Mouse (Mus musculus): ENCODE data around the gene Nfatc2.
A peak's percentile ranks its signal among the peaks of the same experiment; 100 is the strongest.

Nfatc2 gene

DNA sequence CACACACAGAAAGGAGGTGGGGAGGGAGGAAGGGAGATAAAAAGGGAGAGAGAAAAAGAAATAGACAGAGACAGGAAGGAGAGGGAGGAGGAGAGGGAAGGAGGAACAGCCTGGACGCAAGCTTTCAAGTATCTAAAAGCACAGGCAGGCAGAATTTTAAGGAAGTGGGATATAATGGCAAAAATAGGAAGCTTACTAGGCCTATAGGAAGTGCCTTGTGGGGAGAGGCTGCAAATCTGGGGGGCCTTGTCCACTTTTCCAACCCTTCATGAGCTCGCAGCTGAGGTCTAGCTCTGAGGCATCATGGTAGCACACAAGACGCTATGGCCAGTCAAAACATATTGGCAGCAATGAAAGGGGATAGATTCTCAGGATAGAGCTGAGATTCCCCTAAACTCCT lies 22.3 kb downstream of the Nfatc2 start:
- no peak for DNase-seq (ENCODE audit: low spot score)

DNA sequence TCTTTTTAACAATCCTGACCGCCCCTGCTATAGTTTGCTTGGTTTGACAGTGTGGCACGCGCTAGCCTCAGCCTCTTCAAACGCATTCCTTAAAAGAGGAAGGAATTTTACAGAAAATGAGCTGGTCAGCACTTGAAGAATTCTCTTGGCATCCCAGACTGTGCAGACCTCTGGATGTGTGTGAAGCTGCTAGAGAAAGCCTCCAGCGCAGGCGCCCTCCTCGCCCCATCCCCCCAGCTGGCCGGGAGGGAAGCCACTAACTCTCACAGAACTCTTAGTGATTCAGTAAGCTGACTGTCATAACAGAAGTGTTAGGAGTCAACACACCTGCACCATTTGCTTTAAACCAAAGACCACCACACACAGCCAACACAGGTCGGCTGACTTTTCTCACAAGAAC lies 23.3 kb downstream of the Nfatc2 start:
- no peak for DNase-seq (ENCODE audit: low spot score)

DNA sequence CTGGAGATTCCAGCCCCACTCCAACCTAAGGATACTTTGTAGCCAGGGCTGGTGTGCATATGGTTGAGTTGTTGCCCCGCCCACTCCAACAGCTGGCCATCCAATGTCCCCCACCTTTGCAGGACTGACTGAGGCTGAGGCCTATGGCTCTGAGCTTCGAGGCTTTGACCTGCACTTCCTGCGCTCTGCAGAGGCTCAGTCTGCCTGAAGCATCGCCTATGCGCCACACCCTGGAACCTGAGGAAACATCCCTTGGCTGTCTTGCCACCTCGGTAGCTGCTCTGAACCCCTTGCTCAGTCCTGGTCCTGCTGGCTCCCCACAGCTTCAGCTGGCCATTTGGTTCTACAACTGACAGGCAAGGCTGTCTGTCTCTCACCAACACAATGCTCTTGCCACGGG lies 24.1 kb downstream of the Nfatc2 start:
- DNase-seq (ENCODE audit: low spot score), result no peak

GRCm38 (mm10) chr2:168575834-168576233 lies 25.6 kb downstream of the Nfatc2 start:
- no peak for DNase-seq (ENCODE audit: low spot score)

GRCm38 (mm10) chr2:168574934-168575333 lies 26.5 kb downstream of the Nfatc2 start:
- DNase-seq (ENCODE audit: low spot score), result no peak

DNA sequence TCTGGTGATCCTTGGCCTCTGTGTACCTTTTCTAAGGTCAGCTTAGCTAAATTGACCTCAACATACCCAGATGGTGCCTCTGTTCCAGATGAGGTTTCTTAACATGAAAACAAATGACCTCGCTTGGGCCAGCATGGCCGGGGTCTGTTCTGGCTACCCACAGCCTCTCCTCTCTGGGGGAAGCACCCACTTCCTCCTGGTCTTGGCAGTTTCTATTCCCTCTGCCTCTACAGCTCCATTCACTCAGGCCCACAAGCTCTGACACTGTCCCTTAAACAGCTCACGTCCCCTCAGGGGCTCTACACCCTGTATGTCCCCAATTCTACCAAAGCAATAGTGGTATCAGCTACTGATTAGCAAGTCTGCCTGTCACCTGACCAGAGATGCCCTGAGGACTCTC lies 27.6 kb downstream of the Nfatc2 start:
- DNase-seq (ENCODE audit: low spot score), result no peak

DNA sequence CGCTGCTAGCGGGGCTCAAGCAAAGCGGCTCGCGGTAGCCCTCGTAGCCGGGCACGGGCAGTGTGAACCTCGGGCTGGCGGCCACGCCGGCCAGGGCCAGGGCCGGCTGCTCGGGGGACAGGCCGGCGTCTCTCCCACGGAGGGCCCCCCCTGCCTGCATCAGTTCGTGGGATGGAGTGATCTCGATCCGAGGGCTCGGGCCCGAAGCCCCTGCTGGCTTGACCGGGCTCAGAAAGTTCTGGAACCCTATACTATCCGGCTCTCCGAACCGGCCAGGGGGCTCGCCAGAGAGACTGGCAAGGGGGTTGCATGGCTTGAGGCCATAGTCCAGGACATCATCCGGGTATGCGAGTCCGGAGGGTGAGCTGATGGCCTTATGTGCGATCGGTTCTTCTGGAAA lies 30.2 kb downstream of the Nfatc2 start:
- no peak for DNase-seq (ENCODE audit: low spot score)

- no peak for DNase-seq (ENCODE audit: low spot score)
Measured at GRCm38 (mm10) chr2:168565538-168566253, 35.8 kb downstream of the Nfatc2 start.

GRCm38 (mm10) chr2:168563184-168563583 lies 38.3 kb downstream of the Nfatc2 start:
- DNase-seq (ENCODE audit: low spot score), result no peak

- no peak for DNase-seq (ENCODE audit: low spot score)
Measured at GRCm38 (mm10) chr2:168557035-168557434, 44.4 kb downstream of the Nfatc2 start.

DNA sequence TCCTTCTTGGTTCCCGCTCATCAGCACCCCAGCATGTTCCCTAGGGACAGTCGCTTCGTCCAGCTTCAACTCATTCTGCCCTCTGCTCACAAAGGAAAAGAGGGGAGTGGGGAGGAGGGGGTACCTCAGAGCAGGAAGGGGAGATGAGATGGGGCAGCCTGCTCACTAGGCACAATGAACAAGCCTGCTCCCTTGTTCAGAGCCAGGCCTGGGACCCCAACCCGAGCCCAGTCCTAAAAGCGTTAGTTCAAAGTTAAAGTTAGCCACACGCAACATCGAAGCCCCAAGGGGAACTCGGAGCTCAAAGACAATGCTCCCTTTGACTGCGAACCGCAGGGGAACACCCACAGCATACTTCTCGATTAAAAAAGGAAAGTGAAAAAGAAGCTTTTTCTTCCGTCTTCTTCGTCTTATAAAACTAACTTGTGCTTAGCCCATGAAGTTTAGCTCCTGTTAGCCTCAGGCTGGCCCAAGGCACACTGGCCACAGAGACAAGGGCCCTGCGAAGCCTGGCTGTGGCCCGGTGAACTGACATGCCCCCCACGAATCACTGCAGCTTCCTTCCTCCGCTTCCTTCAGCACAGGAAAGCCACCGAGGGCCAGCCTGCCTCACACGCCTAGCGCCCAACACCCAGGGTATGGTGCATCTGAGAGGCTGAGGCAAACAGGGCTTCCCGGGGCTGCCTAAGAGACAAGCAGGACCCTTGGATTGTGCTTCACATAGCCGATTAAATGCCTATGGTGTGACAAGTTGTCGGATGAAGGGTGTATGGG lies 45.4 kb downstream of the Nfatc2 start:
- no peak for DNase-seq (ENCODE audit: low spot score)

- DNase-seq (ENCODE audit: low spot score), result no peak
Measured at GRCm38 (mm10) chr2:168553541-168553961, 47.9 kb downstream of the Nfatc2 start.

DNA sequence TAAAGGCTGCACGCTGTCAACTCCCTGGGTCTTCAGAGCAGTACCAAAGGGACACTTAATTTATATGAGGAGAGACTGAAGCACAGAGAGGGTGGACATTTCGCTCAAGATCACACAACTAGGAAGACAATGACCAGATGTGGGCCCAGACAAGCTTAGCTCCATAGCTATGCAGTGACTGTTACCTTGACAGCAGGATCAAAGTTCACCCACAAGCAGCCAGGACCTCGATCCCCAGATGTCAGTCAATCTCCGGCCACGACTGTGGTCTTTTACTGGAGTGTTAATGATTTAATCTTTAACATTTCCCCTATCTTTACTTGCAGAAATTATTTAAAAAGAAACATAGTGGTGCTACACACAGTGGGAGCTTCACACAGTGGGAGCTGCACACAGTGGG lies 49.1 kb downstream of the Nfatc2 start:
- DNase-seq (ENCODE audit: low spot score), result no peak

GRCm38 (mm10) chr2:168551218-168551617 lies 50.2 kb downstream of the Nfatc2 start:
- DNase-seq (ENCODE audit: low spot score), result no peak

GRCm38 (mm10) chr2:168549326-168549725 lies 52.1 kb downstream of the Nfatc2 start:
- DNase-seq (ENCODE audit: low spot score), result no peak

GRCm38 (mm10) chr2:168548008-168548407 lies 53.4 kb downstream of the Nfatc2 start:
- DNase-seq (ENCODE audit: low spot score), result no peak

DNA sequence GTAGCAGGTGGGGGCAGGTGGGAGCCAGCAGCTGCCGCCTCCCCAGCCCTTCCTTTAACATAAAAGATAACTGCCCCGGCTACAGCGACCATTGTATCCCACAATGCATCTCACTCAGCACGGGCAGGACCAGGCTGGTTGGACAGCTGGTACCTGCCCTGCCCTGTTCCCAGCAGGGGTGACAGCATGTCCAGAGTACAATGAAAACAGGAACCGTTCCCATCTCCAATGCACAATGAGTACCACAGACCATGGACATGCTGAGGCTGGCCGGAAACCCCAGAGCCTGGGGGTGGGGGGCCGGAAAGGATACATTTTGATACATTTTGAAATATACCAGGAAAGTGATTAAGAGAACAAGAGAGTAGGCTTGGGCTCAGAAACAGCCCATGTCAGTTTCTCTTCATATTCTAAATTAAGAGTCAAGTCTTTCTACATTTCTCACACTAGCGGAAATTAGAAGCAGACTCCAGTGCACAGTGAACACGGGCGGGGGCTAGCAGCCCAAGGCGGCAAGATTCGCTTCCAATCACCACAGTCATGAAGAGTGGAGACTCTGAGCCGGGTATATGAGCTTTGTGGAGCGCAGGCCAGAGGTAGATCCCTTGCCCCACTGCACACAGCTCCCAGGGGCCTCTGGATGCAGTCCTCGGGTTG lies 55.4 kb downstream of the Nfatc2 start:
- no peak for DNase-seq (ENCODE audit: low spot score)

- peak; percentile 34 for DNase-seq (ENCODE audit: low spot score)
Measured at GRCm38 (mm10) chr2:168544102-168544501, 57.4 kb downstream of the Nfatc2 start.

DNA sequence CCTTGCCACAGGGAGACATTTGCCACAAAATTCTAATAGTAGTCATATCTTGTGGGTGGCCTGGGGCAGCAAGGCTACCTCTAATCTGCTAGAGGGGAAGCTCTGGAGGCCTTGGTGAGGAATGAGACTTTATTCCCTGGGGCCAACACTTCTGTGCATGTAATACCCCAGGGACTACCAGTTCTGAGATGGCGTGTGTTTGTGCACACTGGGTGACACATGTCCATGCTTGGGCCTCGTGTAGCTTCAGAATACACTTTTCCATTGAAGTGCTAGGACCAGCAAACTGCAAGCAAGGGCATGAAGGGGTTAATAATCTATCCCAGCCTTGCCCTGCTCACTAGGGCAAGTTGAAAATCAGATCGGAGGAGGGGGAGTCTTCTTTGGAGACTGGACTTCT lies 58.4 kb downstream of the Nfatc2 start:
- no peak for DNase-seq (ENCODE audit: low spot score)

DNA sequence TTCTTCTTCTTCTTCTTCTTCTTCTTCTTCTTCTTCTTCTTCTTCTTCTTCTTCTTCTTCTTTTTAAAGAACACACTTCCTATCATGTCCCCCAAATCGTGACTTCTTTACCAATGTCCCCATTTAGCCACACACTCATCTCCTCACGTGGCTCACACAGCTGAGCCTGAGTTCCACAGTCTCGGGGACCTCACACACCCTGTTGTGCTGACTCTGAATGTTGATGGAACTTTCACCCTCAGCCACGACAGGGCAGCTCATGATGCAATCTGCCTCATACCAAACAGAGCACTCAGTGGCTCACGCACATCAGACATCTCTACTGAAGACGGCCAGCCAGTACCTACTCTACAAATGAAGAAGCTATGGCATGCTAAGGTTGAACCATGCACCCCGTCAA lies 60.2 kb downstream of the Nfatc2 start:
- DNase-seq (ENCODE audit: low spot score), result no peak

DNA sequence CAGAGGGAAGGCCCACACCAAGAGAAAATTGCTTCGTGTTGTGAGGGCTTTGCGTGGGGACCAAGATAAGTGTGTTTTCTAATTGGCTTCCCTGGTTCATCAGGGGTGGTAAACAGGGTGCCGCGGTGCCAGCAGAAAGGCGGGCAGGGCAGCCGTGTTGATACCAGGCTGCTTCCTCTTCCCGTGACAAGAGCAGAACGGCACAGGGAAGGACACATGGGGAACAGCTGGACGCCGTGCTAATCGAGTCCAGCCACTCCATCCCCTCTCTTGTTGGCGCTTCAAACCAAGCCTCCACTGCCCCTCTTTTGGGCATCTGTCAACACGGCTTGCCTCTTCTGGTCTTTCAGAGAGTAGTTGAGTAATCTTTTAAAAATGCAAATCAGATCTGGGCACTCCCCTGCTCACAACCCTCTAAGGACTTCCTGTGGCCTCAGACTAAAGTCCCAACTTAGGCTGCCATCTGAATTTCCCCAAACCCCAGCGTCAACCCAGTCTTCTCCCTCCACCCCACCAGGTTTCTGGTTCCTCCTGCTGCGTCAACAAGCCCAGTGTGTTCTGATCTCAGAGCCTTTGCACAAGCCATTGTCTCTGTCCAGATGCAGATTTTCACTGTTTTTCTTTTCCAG lies 61.7 kb downstream of the Nfatc2 start:
- no peak for DNase-seq (ENCODE audit: low spot score)

GRCm38 (mm10) chr2:168539026-168539425 lies 62.4 kb downstream of the Nfatc2 start:
- DNase-seq (ENCODE audit: low spot score), result no peak

Data from urinary bladder, postnatal 10 days (tissue).